Mouse (Mus musculus) limb, embryonic 11.5 days (tissue): ENCODE measurements around the gene Spsb1. TPM values are rescaled to one million over a fixed set of nuclear protein-coding genes. Genes with fewer than 3 reads are reported as not detected.

ENCODE experiments used
- ATAC-seq: fragments of 200-750 bp; cut with Nextera tagmentation; 2 replicates; pipeline ENCODE4 v1.8.0; 2017; ENCODE audit warnings: low read depth; ENCODE audit not compliant: insufficient number of reproducible peaks, low FRiP score, low TSS enrichment
- DNase-seq: peaks from one replicate; pipeline ENCODE4 v3.0.0-alpha.2; 2015; ENCODE audit warnings: low spot score
- H3K27ac ChIP-seq: fragments of 300-500 bp; sonication (generic); replicated peaks from 2 replicates; pipeline ENCODE4 v1.5.1; 2014; ENCODE audit warnings: low read depth, mild to moderate bottlenecking, low read length
- H3K27me3 ChIP-seq: fragments of 300-500 bp; sonication (generic); 2 replicates; pipeline ENCODE4 v1.6.1; 2014; ENCODE audit warnings: mild to moderate bottlenecking, low read length, mixed read lengths; ENCODE audit not compliant: control insufficient read depth, insufficient read depth
- H3K36me3 ChIP-seq: fragments of 300-500 bp; sonication (generic); 2 replicates; pipeline ENCODE4 v1.6.1; 2014; ENCODE audit warnings: mild to moderate bottlenecking, low read length, moderate library complexity, mixed read lengths; ENCODE audit not compliant: control insufficient read depth, insufficient read depth
- H3K4me1 ChIP-seq: fragments of 300-500 bp; sonication (generic); 2 replicates; pipeline ENCODE4 v1.6.1; 2014; ENCODE audit warnings: low read length, mixed read lengths; ENCODE audit not compliant: control insufficient read depth, insufficient read depth
- H3K4me2 ChIP-seq: fragments of 300-500 bp; sonication (generic); 2 replicates; pipeline ENCODE4 v1.6.1; 2014; ENCODE audit warnings: low read depth, mild to moderate bottlenecking, moderate library complexity; ENCODE audit not compliant: severe bottlenecking
- H3K4me3 ChIP-seq: fragments of 300-500 bp; sonication (generic); 2 replicates; pipeline ENCODE4 v1.5.1; 2014; ENCODE audit warnings: low read depth, low read length
- H3K9ac ChIP-seq: fragments of 300-500 bp; sonication (generic); 2 replicates; pipeline ENCODE4 v1.6.1; 2014; ENCODE audit warnings: mild to moderate bottlenecking, low read length
- H3K9me3 ChIP-seq: fragments of 300-500 bp; sonication (generic); 2 replicates; pipeline ENCODE4 v1.6.1; 2016; ENCODE audit warnings: low read length; ENCODE audit not compliant: control insufficient read depth
- WGBS: fragments of 180-500 bp; shearing (Covaris S2); extraction: QIAGEN DNeasy Blood & Tissue Kit; methylation state at CpG from one replicate; pipeline ENCODE4 v1.1.7; 2014; 5-methylcytosine and 5-hydroxymethylcytosine counted together
- polyA plus RNA-seq: library from polyadenylated mRNA; unstranded; fragments of >200 nt; fragmentation: Nextera tagmentation; extraction: Ambion mirVana; gene quantifications from 2 replicates; pipeline ENCODE4 v1.2.1, GENCODE M21; 2014

Gene Spsb1
- polyA plus RNA-seq, 1 experiment from 2014 or later = 16.4 TPM

- 69% methylated on average over 12 of the region's 12 CpGs for WGBS
- Histone ChIP-seq H3K9me3 (no peaks in the 10 kb centered on the region), H3K36me3 (no peaks in the 10 kb centered on the region), H3K27me3 (no peaks in the 10 kb centered on the region), H3K4me2 (no peak overlapping the region), H3K4me3 (no peak overlapping the region), H3K4me1 (peaks cover 48% of the 10 kb centered on the region), H3K9ac (no peak overlapping the region), H3K27ac (peak overlapping the region; percentile 95)
- DNase-seq = no peak
- ATAC-seq = no peak
Measured at GRCm38 (mm10) chr4:149896024-149896538, 58.8 kb downstream of the Spsb1 start.

- H3K9me3 ChIP-seq = no peaks in the 10 kb centered on the region
- H3K4me2 ChIP-seq = no peak overlapping the region
- 37% methylated on average over 7 of the region's 7 CpGs for WGBS
- no peaks in the 10 kb centered on the region for H3K36me3 ChIP-seq
- H3K4me3 ChIP-seq = no peak overlapping the region
- DNase-seq (no peak), ATAC-seq (no peak)
- H3K9ac ChIP-seq = no peak overlapping the region
- peaks cover 54% of the 10 kb centered on the region for H3K4me1 ChIP-seq
- H3K27ac ChIP-seq = peak overlapping the region; percentile 95
- no peaks in the 10 kb centered on the region for H3K27me3 ChIP-seq
Measured at GRCm38 (mm10) chr4:149895226-149895625, 59.6 kb downstream of the Spsb1 start.

GRCm38 (mm10) chr4:149894300-149894699, 60.5 kb downstream of the Spsb1 start:
- Histone ChIP-seq H3K9ac (no peak overlapping the region), H3K4me3 (no peak overlapping the region)
- 77% methylated on average over 7 of the region's 7 CpGs for WGBS

GRCm38 (mm10) chr4:149893611-149894151, 61.2 kb downstream of the Spsb1 start:
- H3K9me3 ChIP-seq = no peaks in the 10 kb centered on the region
- H3K4me3 ChIP-seq = no peak overlapping the region
- no peaks in the 10 kb centered on the region for H3K36me3 ChIP-seq
- peak; percentile 93 for DNase-seq
- peaks cover 69% of the 10 kb centered on the region for H3K4me1 ChIP-seq
- H3K4me2 ChIP-seq = peak overlapping the region; percentile 1
- WGBS = 6% methylated on average over 11 of the region's 11 CpGs
- 0 out of 2 replicates have a peak overlapping the region, but pooled peaks have one; percentile 40 for H3K9ac ChIP-seq
- H3K27ac ChIP-seq = peak overlapping the region; percentile 95
- ATAC-seq = peak; percentile 92
- H3K27me3 ChIP-seq = no peaks in the 10 kb centered on the region

More at GRCm38 (mm10) chr4:149894300-149894699, 60.5 kb downstream of the Spsb1 start:
- Histone ChIP-seq H3K9me3 (no peaks in the 10 kb centered on the region), H3K36me3 (no peaks in the 10 kb centered on the region), H3K27me3 (no peaks in the 10 kb centered on the region), H3K27ac (peak overlapping the region; percentile 95), H3K4me1 (peaks cover 63% of the 10 kb centered on the region), H3K4me2 (peak overlapping the region; percentile 1; the same call in 1 of the 2 replicates)
- DNase-seq (no peak), ATAC-seq (no peak)

- Histone ChIP-seq H3K4me2 (no peak overlapping the region), H3K27ac (peak overlapping the region; percentile 96), H3K9me3 (no peaks in the 10 kb centered on the region), H3K27me3 (no peaks in the 10 kb centered on the region), H3K4me1 (peaks cover 76% of the 10 kb centered on the region), H3K9ac (no peak overlapping the region; the same call in 1 of the 2 replicates), H3K36me3 (no peaks in the 10 kb centered on the region), H3K4me3 (no peak overlapping the region)
- ATAC-seq (no peak), DNase-seq (no peak)
- WGBS = 81% methylated on average over 5 of the region's 5 CpGs
Measured at GRCm38 (mm10) chr4:149891172-149891960, 63.5 kb downstream of the Spsb1 start.

GRCm38 (mm10) chr4:149890551-149890950, 64.3 kb downstream of the Spsb1 start:
- H3K27ac ChIP-seq = peak overlapping the region; percentile 96
- DNase-seq = peak; percentile 78
- no peaks in the 10 kb centered on the region for H3K9me3 ChIP-seq
- H3K4me1 ChIP-seq = peaks cover 71% of the 10 kb centered on the region
- ATAC-seq = no peak
- WGBS = 7% methylated on average over 8 of the region's 8 CpGs
- H3K36me3 ChIP-seq = no peaks in the 10 kb centered on the region
- H3K9ac ChIP-seq = peak overlapping the region; percentile 35; the same call in 1 of the 2 replicates
- 0 out of 2 replicates have a peak overlapping the region, but pooled peaks have one; percentile 8 for H3K4me2 ChIP-seq
- H3K4me3 ChIP-seq = no peak overlapping the region
- H3K27me3 ChIP-seq = no peaks in the 10 kb centered on the region

GRCm38 (mm10) chr4:149889851-149890250, 65.0 kb downstream of the Spsb1 start:
- Histone ChIP-seq H3K4me1 (peaks cover 64% of the 10 kb centered on the region), H3K9ac (peak overlapping the region; percentile 35), H3K36me3 (no peaks in the 10 kb centered on the region), H3K4me2 (peak overlapping the region; percentile 8; the same call in 1 of the 2 replicates), H3K27me3 (no peaks in the 10 kb centered on the region), H3K27ac (peak overlapping the region; percentile 96), H3K4me3 (no peak overlapping the region), H3K9me3 (no peaks in the 10 kb centered on the region)
- ATAC-seq (no peak), DNase-seq (peak; percentile 55)
- 19% methylated on average over 13 of the region's 13 CpGs for WGBS

GRCm38 (mm10) chr4:149888736-149889470, 65.9 kb downstream of the Spsb1 start:
- H3K4me1 ChIP-seq = peaks cover 55% of the 10 kb centered on the region
- no peaks in the 10 kb centered on the region for H3K9me3 ChIP-seq
- no peak for DNase-seq
- H3K4me2 ChIP-seq = no peak overlapping the region
- no peaks in the 10 kb centered on the region for H3K27me3 ChIP-seq
- no peak for ATAC-seq
- H3K36me3 ChIP-seq = no peaks in the 10 kb centered on the region
- 66% methylated on average over 20 of the region's 20 CpGs for WGBS
- no peak overlapping the region; the same call in 1 of the 2 replicates for H3K9ac ChIP-seq
- peak overlapping the region; percentile 96 for H3K27ac ChIP-seq
- no peak overlapping the region for H3K4me3 ChIP-seq
